Comparison of ENCODE assay signal across 25 mouse cellular contexts in the genomic region with DNA sequence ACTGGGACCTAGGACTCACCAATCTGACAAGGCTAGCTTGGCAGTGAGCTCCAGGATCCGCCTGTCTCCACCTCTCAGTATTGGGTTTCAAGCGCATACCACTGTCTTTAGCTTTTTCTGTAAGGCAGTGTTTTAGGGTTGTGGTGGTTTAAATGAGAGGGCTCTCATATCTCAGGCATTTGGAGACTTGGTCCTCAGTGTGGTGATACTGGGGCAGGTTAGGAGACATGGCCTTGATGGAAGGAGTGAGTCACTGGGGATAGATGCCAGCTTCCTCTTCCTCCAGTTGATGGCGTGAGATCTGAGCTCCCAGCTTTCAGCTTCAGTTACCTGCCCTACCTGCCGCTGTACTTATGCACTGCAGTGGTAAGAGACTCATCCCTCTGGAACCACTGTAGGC. TPM values are rescaled to one million over a fixed set of nuclear protein-coding genes. Genes with fewer than 3 reads are reported as not detected.
"Had no signal": no experiment of that assay in that cellular context is flagged by ENCODE, and none has a peak within 500 bp of the region (broad histone marks: within the 10 kb centered on the region; RNA-seq: fewer than 3 reads in every experiment).

No protein-coding gene starts in this region.

- ATAC-seq: liver, postnatal 0 days; lung, postnatal 0 days; midbrain, embryonic 16.5 days had no signal

- H3K27me3 ChIP-seq: lung, embryonic 15.5 days; midbrain, embryonic 12.5 days; neural tube, embryonic 13.5 days; neural tube, embryonic 15.5 days; stomach, embryonic 15.5 days had no signal

- H3K4me1 ChIP-seq: lung, embryonic 15.5 days; midbrain, embryonic 10.5 days; midbrain, embryonic 12.5 days; neural tube, embryonic 13.5 days; neural tube, embryonic 15.5 days; stomach, embryonic 15.5 days had no signal

- H3K9me3 ChIP-seq: lung, embryonic 15.5 days; midbrain, embryonic 10.5 days; midbrain, embryonic 12.5 days; neural tube, embryonic 13.5 days; neural tube, embryonic 15.5 days; stomach, embryonic 15.5 days had no signal

- H3K4me3 ChIP-seq: lung, embryonic 15.5 days; midbrain, embryonic 10.5 days; midbrain, embryonic 12.5 days; myocyte; neural tube, embryonic 13.5 days; neural tube, embryonic 15.5 days; stomach, embryonic 15.5 days had no signal

- H3K9ac ChIP-seq: liver, postnatal 0 days; lung, embryonic 15.5 days; midbrain, embryonic 12.5 days; neural tube, embryonic 13.5 days; neural tube, embryonic 15.5 days; stomach, embryonic 15.5 days had no signal

- DNase-seq: liver, postnatal 0 days; lung, adult 2 months; lung, postnatal 4 days; midbrain, embryonic 14.5 days; retina, postnatal 1 day; right cerebral cortex, adult 18-20 months; right cerebral cortex, postnatal 25 days; right cerebral cortex, postnatal 4 days; spleen, adult 18-20 months; thymus, adult 2 months; thymus, postnatal 25 days; thymus, postnatal 4 days had no signal

- H3K4me2 ChIP-seq: lung, embryonic 15.5 days; midbrain, embryonic 12.5 days; neural tube, embryonic 13.5 days; neural tube, embryonic 15.5 days; stomach, embryonic 15.5 days had no signal

- H3K36me3 ChIP-seq: lung, embryonic 15.5 days; midbrain, embryonic 10.5 days; midbrain, embryonic 12.5 days; neural tube, embryonic 13.5 days; neural tube, embryonic 15.5 days; stomach, embryonic 15.5 days had no signal

- H3K27ac ChIP-seq: lung, embryonic 15.5 days; midbrain, embryonic 10.5 days; midbrain, embryonic 12.5 days; neural tube, embryonic 13.5 days; neural tube, embryonic 15.5 days; stomach, embryonic 15.5 days; stomach, postnatal 0 days had no signal

RNA-seq across cellular contexts. Expression of a gene that starts 22.7 kb away (rescaled TPM):
- total RNA-seq: megakaryocyte, adult 5-6 weeks; megakaryocyte-erythroid progenitor cell, adult 5-6 weeks had no signal
- polyA plus RNA-seq: lung, embryonic 15.5 days; lung, postnatal 0 days; midbrain, embryonic 10.5 days; midbrain, embryonic 12.5 days; midbrain, embryonic 14.5 days; neural tube, embryonic 11.5 days; neural tube, embryonic 13.5 days; stomach, postnatal 0 days had no signal
